Mouse (Mus musculus) heart, postnatal 0 days (tissue): ENCODE measurements around the gene Sgsh. TPM values are rescaled to one million over a fixed set of nuclear protein-coding genes. Genes with fewer than 3 reads are reported as not detected.

ENCODE experiments used
- ATAC-seq: fragments of 200-750 bp; cut with Nextera tagmentation; 2 replicates; pipeline ENCODE4 v1.8.0; 2017; ENCODE audit warnings: low read depth, moderate number of reproducible peaks, moderate library complexity; ENCODE audit not compliant: insufficient read depth
- DNase-seq: peaks from one replicate; pipeline ENCODE4 v3.0.0-alpha.2; 2016; ENCODE audit warnings: low spot score
- H3K27ac ChIP-seq: fragments of 300-500 bp; sonication (generic); 2 replicates; pipeline ENCODE4 v1.5.1; 2014; ENCODE audit warnings: low read depth, mild to moderate bottlenecking
- H3K27me3 ChIP-seq: fragments of 300-500 bp; sonication (generic); 2 replicates; pipeline ENCODE4 v1.6.1; 2014; ENCODE audit warnings: low read length, mixed read lengths; ENCODE audit not compliant: control insufficient read depth, insufficient read depth
- H3K36me3 ChIP-seq: fragments of 300-500 bp; sonication (generic); replicated peaks from 2 replicates; pipeline ENCODE4 v1.6.1; 2014; ENCODE audit warnings: low read length, mixed read lengths; ENCODE audit not compliant: control insufficient read depth, insufficient read depth
- H3K4me1 ChIP-seq: fragments of 300-500 bp; sonication (generic); 2 replicates; pipeline ENCODE4 v1.6.1; 2014; ENCODE audit warnings: antibody characterized with exemption; ENCODE audit not compliant: control insufficient read depth, insufficient read depth
- H3K4me2 ChIP-seq: fragments of 300-500 bp; sonication (generic); 2 replicates; pipeline ENCODE4 v1.6.1; 2014; ENCODE audit warnings: low read depth, mild to moderate bottlenecking, low read length, moderate library complexity
- H3K4me3 ChIP-seq: fragments of 300-500 bp; sonication (generic); 2 replicates; pipeline ENCODE4 v1.5.1; 2014; ENCODE audit warnings: low read depth, low read length
- H3K9ac ChIP-seq: fragments of 300-500 bp; sonication (generic); replicated peaks from 2 replicates; pipeline ENCODE4 v1.6.1; 2014; ENCODE audit warnings: low read depth, low read length, mixed read lengths
- H3K9me3 ChIP-seq: fragments of 300-500 bp; sonication (generic); replicated peaks from 2 replicates; pipeline ENCODE4 v1.6.1; 2016; ENCODE audit warnings: low read length; ENCODE audit not compliant: control insufficient read depth
- CTCF ChIP-seq: IDR thresholded peaks from 2 replicates; pipeline ENCODE4 v1.5.1; 2016; ENCODE audit warnings: antibody characterized with exemption, control low read depth, low read depth
- EP300 ChIP-seq: IDR thresholded peaks from 2 replicates; pipeline ENCODE4 v1.6.1; 2016; ENCODE audit warnings: antibody characterized with exemption, low read depth
- WGBS: fragments of 180-500 bp; shearing (Covaris S2); extraction: QIAGEN DNeasy Blood & Tissue Kit; methylation state at CpG from one replicate; pipeline ENCODE4 v1.1.7; 2014; 5-methylcytosine and 5-hydroxymethylcytosine counted together
- microRNA counts: library from miRNA; unstranded; fragments of <30 nt; microRNA quantifications from one replicate; lab custom pipeline; 2015
- microRNA-seq: library from miRNA; unstranded; fragments of <30 nt; microRNA quantifications from one replicate; pipeline ENCODE4, GENCODE M21; 2016
- polyA plus RNA-seq: library from polyadenylated mRNA; unstranded; fragments of >200 nt; fragmentation: Nextera tagmentation; extraction: Ambion mirVana; gene quantifications from 2 replicates; pipeline ENCODE4 v1.2.1, GENCODE M21; 2015
- total RNA-seq: library from RNA; depleted of rRNA; stranded (reverse); fragments of >200 nt; gene quantifications from 2 replicates; pipeline ENCODE4 v1.2.3, GENCODE M21; 2014; ENCODE audit warnings: low replicate concordance; rRNA removed

Sgsh gene
- total and polyA plus RNA-seq, 2 experiments from 2014 or later: 6.5 to 14.8 TPM

DNA sequence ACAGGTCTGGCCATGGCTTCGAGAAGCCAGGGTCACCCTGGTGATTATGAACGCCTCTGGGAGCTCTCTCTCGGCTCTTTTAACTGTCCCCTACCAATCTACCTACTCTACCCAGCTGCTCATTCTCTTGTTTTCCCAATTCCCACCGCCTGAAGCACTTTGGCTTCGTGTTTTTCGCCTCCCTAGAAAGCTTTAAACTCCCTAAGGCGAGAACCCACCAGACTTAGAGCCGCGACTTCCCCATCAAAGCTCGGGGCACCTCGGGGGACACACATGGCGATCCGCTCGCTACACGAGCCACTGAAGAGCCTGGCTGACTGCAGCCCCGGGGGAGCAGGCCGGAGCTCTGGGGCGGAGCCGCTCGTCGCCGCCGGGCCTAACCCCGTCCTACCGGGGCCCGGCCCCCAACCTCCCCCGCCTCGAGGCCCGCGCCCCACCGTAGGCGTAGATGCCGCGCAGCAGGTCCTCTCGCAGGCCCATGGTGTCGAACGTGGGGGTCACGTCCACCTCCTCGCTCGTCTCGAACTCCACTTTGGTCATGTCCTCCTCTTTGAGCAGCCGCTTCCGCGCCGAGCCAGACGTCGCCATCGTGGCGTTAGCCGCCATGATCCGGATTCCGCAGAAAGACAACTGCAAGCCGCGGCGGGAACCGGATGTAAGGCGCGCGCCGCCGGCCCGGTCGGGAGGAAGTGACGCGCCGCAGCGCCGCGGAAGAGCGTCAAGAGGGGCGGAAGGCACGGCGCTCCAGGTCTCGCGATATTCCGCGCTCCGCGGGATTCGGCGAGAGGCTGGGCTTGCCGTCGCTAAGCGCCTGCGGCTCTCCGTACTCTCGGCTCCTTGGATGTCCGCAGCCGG lies 55.7 kb downstream of the Sgsh start, which contains the start of gene Eif4a3:
Gene Eif4a3, minus strand, starts transcription at position 699 of the 855 bp plus-strand sequence.
- under 1% methylated on average over 89 of the region's 89 CpGs for whole genome bisulfite sequencing

GRCm38 (mm10) chr11:119298917-119299316 lies 56.4 kb downstream of the Sgsh start:
- Histone ChIP-seq H3K4me3 (peak overlapping the region; percentile 61), H3K9ac (peak overlapping the region; percentile 66), H3K36me3 (peaks cover 33% of the 10 kb centered on the region), H3K27me3 (no peaks in the 10 kb centered on the region), H3K9me3 (no peaks in the 10 kb centered on the region), H3K27ac (peak overlapping the region; percentile 87; the same call in 1 of the 2 replicates), H3K4me2 (peak overlapping the region; percentile 63), H3K4me1 (peaks cover 19% of the 10 kb centered on the region)
- WGBS: 7% methylated on average over 7 of the region's 7 CpGs
- TF ChIP-seq CTCF (no peak), EP300 (no peak)
- no peak for DNase-seq
- no peak for ATAC-seq

More for the DNA sequence above, 55.7 kb downstream of the Sgsh start, which contains the start of gene Eif4a3:
- peak within 1 kb of the TSS; percentile 61 for H3K4me3 ChIP-seq
- peak within 1 kb of the TSS; percentile 87 for H3K27ac ChIP-seq
- TF ChIP-seq CTCF: no peak
- TF ChIP-seq EP300: peak; percentile 100
- no peaks in the 10 kb centered on the region for H3K9me3 ChIP-seq
- DNase-seq: peak; percentile 92
- peak within 1 kb of the TSS; percentile 66 for H3K9ac ChIP-seq
- peaks cover 26% of the 10 kb centered on the region for H3K36me3 ChIP-seq
- peak; percentile 95 for ATAC-seq
- H3K4me1 ChIP-seq: peaks cover 19% of the 10 kb centered on the region
- H3K4me2 ChIP-seq: peak within 1 kb of the TSS; percentile 79
- H3K27me3 ChIP-seq: no peaks in the 10 kb centered on the region

DNA sequence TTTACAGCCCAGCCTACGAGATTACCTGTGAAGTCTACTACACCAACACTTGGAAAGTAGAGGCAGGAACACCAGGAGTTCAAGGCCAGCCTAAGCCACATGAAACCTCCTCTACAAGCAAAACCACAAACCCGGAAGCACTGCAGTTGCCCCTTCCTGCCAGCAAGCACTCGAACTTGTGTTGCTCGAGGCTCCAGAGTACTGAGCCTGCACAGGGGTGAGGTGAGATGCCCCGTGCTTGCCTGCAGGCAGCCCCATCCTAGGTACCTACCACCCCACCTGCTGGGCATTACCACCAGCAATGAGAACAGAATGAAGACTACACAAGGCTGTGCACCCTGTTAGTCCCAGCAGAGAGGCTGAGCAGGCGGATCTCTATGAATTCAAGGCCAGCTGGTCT lies 57.3 kb downstream of the Sgsh start:
- no peak for TF ChIP-seq CTCF
- no peak for TF ChIP-seq EP300
- Histone ChIP-seq H3K27me3 (no peaks in the 10 kb centered on the region), H3K27ac (peak overlapping the region; percentile 47; the same call in 1 of the 2 replicates), H3K4me3 (no peak overlapping the region; the same call in 1 of the 2 replicates), H3K4me1 (peaks cover 19% of the 10 kb centered on the region), H3K9ac (peak overlapping the region; percentile 66; the same call in 1 of the 2 replicates), H3K36me3 (peaks cover 43% of the 10 kb centered on the region), H3K4me2 (peak overlapping the region; percentile 63), H3K9me3 (no peaks in the 10 kb centered on the region)
- ATAC-seq (no peak), DNase-seq (no peak)
- WGBS: 70% methylated on average over 6 of the region's 6 CpGs

MicroRNAs within 50 kb of the gene (microRNA counts, 519-probe panel; counts per million panel counts)
- not detected for microRNA mmu-miR-1932 (lab: Ali Mortazavi, UCI)

Small RNAs within 50 kb of the gene (microRNA-seq; reads per million reads assigned to microRNA genes)
- gene Mir1932: 0.71 reads per million

Other genes with a start within 250 kb of the Sgsh start
- gene Tbc1d16, start 127.0 kb downstream of the Sgsh start, total RNA-seq: 46.4 and 50.8 TPM in 2 replicates
- 12.4 and 12.9 TPM in 2 replicates for gene Tbc1d16, start 127.0 kb downstream of the Sgsh start, polyA plus RNA-seq
- gene Ccdc40, start 127.0 kb downstream of the Sgsh start, total RNA-seq: 0.39 TPM in 1 of 2 replicates, not detected in the other
- 0.62 and 0.68 TPM in 2 replicates for gene Ccdc40, start 127.0 kb downstream of the Sgsh start, polyA plus RNA-seq
- gene Gaa, start 87.6 kb downstream of the Sgsh start, total RNA-seq: 91.1 and 158 TPM in 2 replicates
- 51.8 and 56.3 TPM in 2 replicates for gene Gaa, start 87.6 kb downstream of the Sgsh start, polyA plus RNA-seq
- gene Eif4a3, start 55.4 kb downstream of the Sgsh start, total RNA-seq: 156 and 157 TPM in 2 replicates
- gene Eif4a3, start 55.4 kb downstream of the Sgsh start, polyA plus RNA-seq: 197 and 212 TPM in 2 replicates
- gene Card14, start 47.8 kb downstream of the Sgsh start, total RNA-seq: 0.66 and 1.2 TPM in 2 replicates
- 0.41 and 0.48 TPM in 2 replicates for gene Card14, start 47.8 kb downstream of the Sgsh start, polyA plus RNA-seq
- 4.0 and 4.4 TPM in 2 replicates for gene Slc26a11, start within 50 bp of the Sgsh start, total RNA-seq
- gene Slc26a11, start within 50 bp of the Sgsh start, polyA plus RNA-seq: 5.2 and 7.0 TPM in 2 replicates
- gene Rnf213, start 37.6 kb upstream of the Sgsh start, total RNA-seq: 36.7 and 45.4 TPM in 2 replicates
- 3.4 and 4.5 TPM in 2 replicates for gene Rnf213, start 37.6 kb upstream of the Sgsh start, polyA plus RNA-seq
- 10.2 and 15.0 TPM in 2 replicates for gene Endov, start 135.8 kb upstream of the Sgsh start, total RNA-seq
- 6.4 and 7.4 TPM in 2 replicates for gene Endov, start 135.8 kb upstream of the Sgsh start, polyA plus RNA-seq
- gene Nptx1, start 192.2 kb upstream of the Sgsh start, total RNA-seq: 0.81 and 1.6 TPM in 2 replicates
- gene Nptx1, start 192.2 kb upstream of the Sgsh start, polyA plus RNA-seq: 0.23 TPM in 2 replicates
- 33.9 and 39.8 TPM in 2 replicates for gene Rptor, start 247.4 kb upstream of the Sgsh start, total RNA-seq
- 4.8 and 4.9 TPM in 2 replicates for gene Rptor, start 247.4 kb upstream of the Sgsh start, polyA plus RNA-seq